23 mouse cellular contexts compared by ENCODE assay signal in genomic region chr7:66138301-66138700, GRCm38 (mm10). TPM values are rescaled to one million over a fixed set of nuclear protein-coding genes. Genes with fewer than 3 reads are reported as not detected.
DNase-seq lines count a peak whose midpoint lies in the region; ATAC-seq and TF ChIP-seq lines count a peak whose summit lies in the region.
"Had no signal": no experiment of that assay in that cellular context is flagged by ENCODE, and none has a peak within 500 bp of the region (broad histone marks: within the 10 kb centered on the region; RNA-seq: fewer than 3 reads in every experiment).

No protein-coding gene starts in this region.

- no peak for ATAC-seq in liver, embryonic 15.5 days (ENCODE audit: insufficient read depth)
- no peak for ATAC-seq in liver, embryonic 11.5 days (replicated peaks; ENCODE audit: low FRiP score)
- ATAC-seq in midbrain, postnatal 0 days (ENCODE audit: low FRiP score): no peak
- no peak for ATAC-seq in midbrain, embryonic 15.5 days (replicated peaks)

- no peak overlapping the region for H3K9ac ChIP-seq in liver, embryonic 15.5 days
- H3K9ac ChIP-seq in liver, embryonic 11.5 days (ENCODE audit: low read depth, low read length): no peak overlapping the region
- H3K9ac ChIP-seq in midbrain, postnatal 0 days (replicated peaks; ENCODE audit: low read length, poor library complexity, severe bottlenecking): no peak overlapping the region
- H3K9ac ChIP-seq in midbrain, embryonic 15.5 days: no peak overlapping the region
- H3K9ac ChIP-seq: embryonic facial prominence, embryonic 13.5 days; heart, embryonic 15.5 days; stomach, embryonic 15.5 days had no signal

- H3K9me3 ChIP-seq in liver, embryonic 15.5 days (replicated peaks): no peaks in the 10 kb centered on the region
- no peaks in the 10 kb centered on the region for H3K9me3 ChIP-seq in liver, embryonic 11.5 days (ENCODE audit: control insufficient read depth, low read length)
- H3K9me3 ChIP-seq in midbrain, postnatal 0 days (ENCODE audit: low read length): no peaks in the 10 kb centered on the region
- no peaks in the 10 kb centered on the region for H3K9me3 ChIP-seq in midbrain, embryonic 15.5 days
- H3K9me3 ChIP-seq: embryonic facial prominence, embryonic 13.5 days; heart, embryonic 15.5 days; hindbrain, embryonic 10.5 days; limb, embryonic 10.5 days; stomach, embryonic 15.5 days had no signal

- H3K4me2 ChIP-seq in liver, embryonic 15.5 days: no peak overlapping the region
- no peak overlapping the region for H3K4me2 ChIP-seq in liver, embryonic 11.5 days
- H3K4me2 ChIP-seq in midbrain, postnatal 0 days (ENCODE audit: low read depth, low read length, poor library complexity, severe bottlenecking): no peak overlapping the region
- no peak overlapping the region for H3K4me2 ChIP-seq in midbrain, embryonic 15.5 days
- H3K4me2 ChIP-seq: embryonic facial prominence, embryonic 13.5 days; heart, embryonic 15.5 days; stomach, embryonic 15.5 days had no signal

- H3K27me3 ChIP-seq in liver, embryonic 15.5 days: no peaks in the 10 kb centered on the region
- no peaks in the 10 kb centered on the region for H3K27me3 ChIP-seq in liver, embryonic 11.5 days (replicated peaks; ENCODE audit: control insufficient read depth, insufficient read depth, low read length)
- no peaks in the 10 kb centered on the region for H3K27me3 ChIP-seq in midbrain, postnatal 0 days (ENCODE audit: insufficient read depth, low read length)
- H3K27me3 ChIP-seq in midbrain, embryonic 15.5 days (replicated peaks): no peaks in the 10 kb centered on the region
- H3K27me3 ChIP-seq: embryonic facial prominence, embryonic 13.5 days; heart, embryonic 15.5 days; stomach, embryonic 15.5 days had no signal

- H3K4me1 ChIP-seq in liver, embryonic 15.5 days (replicated peaks): peaks cover 67% of the 10 kb centered on the region
- H3K4me1 ChIP-seq in liver, embryonic 11.5 days (replicated peaks; ENCODE audit: control insufficient read depth, insufficient read depth, low read length): peaks cover 44% of the 10 kb centered on the region
- H3K4me1 ChIP-seq in midbrain, postnatal 0 days (ENCODE audit: insufficient read depth, low read length): peaks cover 26% of the 10 kb centered on the region
- H3K4me1 ChIP-seq in midbrain, embryonic 15.5 days: peaks cover 55% of the 10 kb centered on the region

- peak; percentile 89 for DNase-seq in heart, adult 11 months
- no peak for DNase-seq in heart, postnatal 10 days
- no peak for DNase-seq in liver, embryonic 11.5 days (ENCODE audit: low spot score)
- peak; percentile 45 for DNase-seq in midbrain, postnatal 0 days (ENCODE audit: low spot score)
- peak; percentile 40 for DNase-seq in lung, postnatal 14 days
- DNase-seq in T-cell, adult 2 months (ENCODE audit: low spot score): no peak
- DNase-seq: adrenal gland, adult 2 months; cerebellum, postnatal 14 days; gastrocnemius, postnatal 14 days; heart, adult 2 months; kidney, adult 9 months; kidney, postnatal 36 days; retina, postnatal 1 day; thymus, adult 18-20 months; thymus, postnatal 4 days had no signal

- intact Hi-C loops in heart, postnatal 10 days (cut with DNase I): no loop called here

- no peak for TF ChIP-seq CTCF in midbrain, postnatal 0 days (IDR thresholded peaks at IDR 0.05)

- 74% methylated on average over 4 of the region's 4 CpGs for WGBS in liver, embryonic 15.5 days (ENCODE audit: insufficient replicate concordance)
- whole genome bisulfite sequencing in liver, embryonic 11.5 days: 77% methylated on average over 4 of the region's 4 CpGs
- WGBS in midbrain, postnatal 0 days: 46% methylated on average over 4 of the region's 4 CpGs
- WGBS in midbrain, embryonic 15.5 days: 58% methylated on average over 4 of the region's 4 CpGs

- no peak overlapping the region for H3K4me3 ChIP-seq in liver, embryonic 15.5 days (replicated peaks)
- no peak overlapping the region for H3K4me3 ChIP-seq in liver, embryonic 11.5 days (ENCODE audit: low read depth, low read length)
- H3K4me3 ChIP-seq in midbrain, postnatal 0 days (ENCODE audit: low read depth, low read length): no peak overlapping the region
- H3K4me3 ChIP-seq in midbrain, embryonic 15.5 days: no peak overlapping the region
- H3K4me3 ChIP-seq: embryonic facial prominence, embryonic 13.5 days; heart, adult 2 months; heart, embryonic 15.5 days; hindbrain, embryonic 10.5 days; left cerebral cortex, adult 2 months; limb, embryonic 10.5 days; stomach, embryonic 15.5 days had no signal

- peak overlapping the region; percentile 12; the same call in 1 of the 2 replicates for H3K27ac ChIP-seq in liver, embryonic 15.5 days (replicated peaks)
- H3K27ac ChIP-seq in liver, embryonic 11.5 days (ENCODE audit: low read depth, low read length): no peak overlapping the region
- H3K27ac ChIP-seq in midbrain, postnatal 0 days (ENCODE audit: low read depth, low read length): no peak overlapping the region
- no peak overlapping the region for H3K27ac ChIP-seq in midbrain, embryonic 15.5 days
- H3K27ac ChIP-seq: embryonic facial prominence, embryonic 13.5 days; heart, adult 2 months; heart, embryonic 15.5 days; hindbrain, embryonic 10.5 days; left cerebral cortex, adult 2 months; limb, embryonic 10.5 days; stomach, embryonic 15.5 days had no signal

- H3K36me3 ChIP-seq in liver, embryonic 15.5 days (replicated peaks): peaks cover 20% of the 10 kb centered on the region; the same call in 1 of the 2 replicates
- H3K36me3 ChIP-seq in liver, embryonic 11.5 days (ENCODE audit: control insufficient read depth, insufficient read depth, low read length): peaks cover 4% of the 10 kb centered on the region; the same call in 1 of the 2 replicates
- H3K36me3 ChIP-seq in midbrain, postnatal 0 days (ENCODE audit: insufficient read depth, low read length): no peaks in the 10 kb centered on the region
- no peaks in the 10 kb centered on the region for H3K36me3 ChIP-seq in midbrain, embryonic 15.5 days (replicated peaks)
- H3K36me3 ChIP-seq: heart, embryonic 15.5 days; stomach, embryonic 15.5 days had no signal

RNA-seq across cellular contexts. Expression of gene Chsy1, which starts 29.0 kb away (rescaled TPM):
- 10 to 100 TPM; 37.6 to 37.9 TPM for total RNA-seq in heart, postnatal 10 days (2021)
- polyA plus RNA-seq in liver, embryonic 15.5 days (2015; fragmentation: Nextera tagmentation; extraction: Ambion mirVana): 6.2 and 6.3 TPM in 2 replicates
- polyA plus RNA-seq in liver, embryonic 11.5 days (2014; fragmentation: Nextera tagmentation; extraction: Ambion mirVana): 22.4 and 23.1 TPM in 2 replicates
- total RNA-seq in midbrain, postnatal 0 days (2014; rRNA removed): 38.9 and 40.3 TPM in 2 replicates
- 6.8 and 7.2 TPM in 2 replicates for polyA plus RNA-seq in midbrain, postnatal 0 days (2015; fragmentation: Nextera tagmentation; extraction: Ambion mirVana)
- 10.0 and 10.7 TPM in 2 replicates for polyA plus RNA-seq in midbrain, embryonic 15.5 days (2015; fragmentation: Nextera tagmentation; extraction: Ambion mirVana)

RNA-seq across cellular contexts. Expression of gene Selenos, which starts 58.9 kb away (rescaled TPM):
- 10 to 100 TPM; 27.0 to 31.2 TPM for total RNA-seq in heart, postnatal 10 days (2021)
- 63.2 and 65.4 TPM in 2 replicates for polyA plus RNA-seq in liver, embryonic 15.5 days (2015; fragmentation: Nextera tagmentation; extraction: Ambion mirVana)
- 103 and 110 TPM in 2 replicates for polyA plus RNA-seq in liver, embryonic 11.5 days (2014; fragmentation: Nextera tagmentation; extraction: Ambion mirVana)
- total RNA-seq in midbrain, postnatal 0 days (2014; rRNA removed): 24.1 and 46.7 TPM in 2 replicates
- 116 and 125 TPM in 2 replicates for polyA plus RNA-seq in midbrain, postnatal 0 days (2015; fragmentation: Nextera tagmentation; extraction: Ambion mirVana)
- polyA plus RNA-seq in midbrain, embryonic 15.5 days (2015; fragmentation: Nextera tagmentation; extraction: Ambion mirVana): 80.2 and 84.7 TPM in 2 replicates

Comparison
In these comparisons a context has a peak if more than half of its experiments do, and no peak if none do; other contexts are left out.
1. DNase-seq: peak in heart, adult 11 months (single experiment), midbrain, postnatal 0 days (single experiment) and lung, postnatal 14 days (single experiment); none in heart, postnatal 10 days (0 of 2), liver, embryonic 11.5 days (single experiment) and T-cell, adult 2 months (single experiment).